Mouse (Mus musculus): ENCODE results near the gene Rbpj. TPM values are rescaled to one million over a fixed set of nuclear protein-coding genes. Genes with fewer than 3 reads are reported as not detected.

The Rbpj gene
- polyA plus RNA-seq, 1 experiment from 2014 or later = 48.7 TPM

GRCm38 (mm10) chr5:53496846-53497549 lies 31.0 kb downstream of the Rbpj start:
- H3K4me2 ChIP-seq = no peak overlapping the region
- no peaks in the 10 kb centered on the region for H3K27me3 ChIP-seq
- 85% methylated on average over 9 of the region's 9 CpGs for WGBS
- H3K4me1 ChIP-seq = peaks cover 17% of the 10 kb centered on the region; the same call in 1 of the 2 replicates
- ATAC-seq = no peak
- H3K27ac ChIP-seq = no peak overlapping the region
- no peak overlapping the region for H3K4me3 ChIP-seq
- H3K9ac ChIP-seq = no peak overlapping the region
- H3K9me3 ChIP-seq (replicated peaks) = no peaks in the 10 kb centered on the region
- H3K36me3 ChIP-seq (ENCODE audit: poor library complexity, severe bottlenecking) = no peaks in the 10 kb centered on the region

DNA sequence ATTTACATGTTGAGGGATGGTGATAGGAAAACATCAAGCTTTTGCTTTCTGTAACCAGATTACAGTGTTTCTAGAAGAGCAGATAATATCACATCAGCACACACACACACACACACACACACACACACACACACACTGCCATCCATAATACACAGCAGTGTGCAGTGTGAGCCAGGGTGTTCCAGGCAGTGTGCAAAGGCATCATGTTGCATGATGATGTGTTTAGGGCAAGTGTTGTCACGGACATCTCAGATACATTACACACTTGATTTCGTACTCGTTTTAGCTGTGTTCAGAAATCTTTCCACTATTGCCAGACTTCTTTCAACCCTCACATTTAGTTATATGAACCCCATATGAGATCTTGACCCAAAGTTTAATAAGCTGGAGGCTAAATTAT lies 33.6 kb downstream of the Rbpj start:
- Histone ChIP-seq H3K4me1 (peaks cover 21% of the 10 kb centered on the region; the same call in 1 of the 2 replicates), H3K4me3 (no peak overlapping the region), H3K36me3 (ENCODE audit: poor library complexity, severe bottlenecking) (no peaks in the 10 kb centered on the region), H3K9ac (no peak overlapping the region), H3K27me3 (no peaks in the 10 kb centered on the region), H3K4me2 (no peak overlapping the region), H3K27ac (no peak overlapping the region), H3K9me3 (replicated peaks) (no peaks in the 10 kb centered on the region)
- WGBS = 88% methylated on average over 3 of the region's 3 CpGs
- no peak for ATAC-seq

DNA sequence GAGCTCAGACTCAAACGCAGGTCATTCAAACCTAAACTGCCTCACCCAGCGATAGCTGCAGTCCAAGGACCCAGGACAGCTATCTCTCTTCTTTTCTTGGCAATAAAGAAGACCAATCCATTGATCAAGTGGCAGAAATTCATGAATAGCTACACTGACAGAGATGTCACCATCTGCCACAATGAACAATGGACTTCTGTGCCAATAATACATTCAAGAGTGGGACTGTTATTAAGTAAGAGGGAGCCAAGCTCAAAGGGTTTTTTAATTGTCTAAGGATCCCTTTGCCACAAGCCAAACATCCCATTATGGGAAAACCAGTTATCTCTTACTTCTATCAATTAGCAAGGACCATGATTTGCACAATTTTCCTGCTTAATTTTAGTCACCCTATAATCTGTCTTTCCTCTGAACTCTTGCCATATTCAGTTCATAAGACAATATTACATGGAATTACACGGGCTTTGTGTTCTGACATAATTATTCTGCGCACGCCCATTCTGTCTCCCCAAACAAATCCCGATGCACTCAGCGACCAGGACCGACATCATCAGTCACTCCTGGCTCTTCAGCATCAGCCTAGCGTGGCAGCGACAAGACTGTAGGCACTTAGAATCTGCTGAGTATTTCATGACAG lies 34.7 kb downstream of the Rbpj start:
- no peaks in the 10 kb centered on the region for H3K36me3 ChIP-seq (ENCODE audit: poor library complexity, severe bottlenecking)
- ATAC-seq = peak; percentile 68; the same call in 1 of the 2 replicates
- no peaks in the 10 kb centered on the region for H3K9me3 ChIP-seq (replicated peaks)
- 52% methylated on average over 10 of the region's 10 CpGs for WGBS
- no peak overlapping the region; the same call in 1 of the 2 replicates for H3K27ac ChIP-seq
- no peak overlapping the region for H3K9ac ChIP-seq
- no peaks in the 10 kb centered on the region for H3K27me3 ChIP-seq
- peaks cover 21% of the 10 kb centered on the region; the same call in 1 of the 2 replicates for H3K4me1 ChIP-seq
- no peak overlapping the region for H3K4me2 ChIP-seq
- H3K4me3 ChIP-seq = no peak overlapping the region

DNA sequence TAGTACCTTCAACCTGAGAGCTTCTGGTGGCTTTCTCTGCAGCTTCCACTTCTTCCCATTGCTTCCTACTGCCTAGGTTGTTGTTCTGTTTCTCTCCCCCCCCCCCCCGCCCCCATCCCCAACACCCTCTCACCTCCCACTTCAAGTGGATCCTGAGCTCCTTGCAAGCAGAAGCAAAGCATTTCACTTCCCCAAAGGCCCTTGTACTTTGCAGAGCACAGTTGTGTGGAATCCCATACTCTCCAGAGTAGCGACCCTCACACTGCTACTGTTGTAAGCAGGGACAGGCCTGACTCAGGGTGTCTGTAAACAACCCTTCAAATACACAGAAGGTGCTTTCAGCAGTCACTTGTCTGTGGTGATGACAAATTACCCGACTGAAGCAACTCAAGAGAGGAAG lies 37.3 kb downstream of the Rbpj start:
- WGBS = 64% methylated on average over 3 of the region's 3 CpGs
- ATAC-seq = no peak
- Histone ChIP-seq H3K9me3 (replicated peaks) (no peaks in the 10 kb centered on the region), H3K27ac (no peak overlapping the region), H3K36me3 (ENCODE audit: poor library complexity, severe bottlenecking) (no peaks in the 10 kb centered on the region), H3K27me3 (no peaks in the 10 kb centered on the region), H3K9ac (no peak overlapping the region), H3K4me3 (no peak overlapping the region), H3K4me1 (peaks cover 21% of the 10 kb centered on the region; the same call in 1 of the 2 replicates), H3K4me2 (no peak overlapping the region)

- H3K4me3 ChIP-seq = no peak overlapping the region
- no peak overlapping the region for H3K27ac ChIP-seq
- WGBS = 72% methylated on average over 6 of the region's 6 CpGs
- ATAC-seq = no peak
- no peaks in the 10 kb centered on the region for H3K9me3 ChIP-seq (replicated peaks)
- H3K4me1 ChIP-seq = peaks cover 12% of the 10 kb centered on the region; the same call in 1 of the 2 replicates
- H3K9ac ChIP-seq = no peak overlapping the region
- no peak overlapping the region for H3K4me2 ChIP-seq
- no peaks in the 10 kb centered on the region for H3K36me3 ChIP-seq (ENCODE audit: poor library complexity, severe bottlenecking)
- H3K27me3 ChIP-seq = no peaks in the 10 kb centered on the region
Observed at GRCm38 (mm10) chr5:53505751-53506150, 39.8 kb downstream of the Rbpj start.

DNA sequence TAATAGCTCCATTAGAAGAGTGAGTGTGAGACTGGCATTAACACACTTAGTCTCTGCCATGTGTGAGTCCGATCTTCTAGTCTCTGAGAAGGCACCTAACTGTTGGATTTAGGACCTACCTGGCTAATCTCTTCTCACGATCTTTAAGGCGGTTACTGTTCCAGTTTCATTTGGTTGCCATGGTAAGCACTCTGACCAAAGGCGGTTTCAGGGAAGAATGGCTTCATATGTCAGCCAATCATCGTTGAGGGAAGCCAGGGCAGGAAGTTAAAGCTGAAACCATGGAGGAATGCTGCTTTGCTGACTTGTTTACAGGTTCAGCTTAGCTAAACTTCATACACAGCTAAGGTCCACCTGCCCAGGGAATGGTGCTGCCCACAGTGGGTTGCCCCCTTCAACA lies 41.4 kb downstream of the Rbpj start:
- WGBS = 88% methylated on average over 5 of the region's 5 CpGs
- no peaks in the 10 kb centered on the region for H3K4me1 ChIP-seq
- H3K27me3 ChIP-seq = no peaks in the 10 kb centered on the region
- H3K27ac ChIP-seq = no peak overlapping the region
- no peak overlapping the region for H3K4me2 ChIP-seq
- no peaks in the 10 kb centered on the region for H3K9me3 ChIP-seq (replicated peaks)
- no peak for ATAC-seq
- no peak overlapping the region for H3K4me3 ChIP-seq
- no peak overlapping the region for H3K9ac ChIP-seq
- H3K36me3 ChIP-seq (ENCODE audit: poor library complexity, severe bottlenecking) = no peaks in the 10 kb centered on the region

DNA sequence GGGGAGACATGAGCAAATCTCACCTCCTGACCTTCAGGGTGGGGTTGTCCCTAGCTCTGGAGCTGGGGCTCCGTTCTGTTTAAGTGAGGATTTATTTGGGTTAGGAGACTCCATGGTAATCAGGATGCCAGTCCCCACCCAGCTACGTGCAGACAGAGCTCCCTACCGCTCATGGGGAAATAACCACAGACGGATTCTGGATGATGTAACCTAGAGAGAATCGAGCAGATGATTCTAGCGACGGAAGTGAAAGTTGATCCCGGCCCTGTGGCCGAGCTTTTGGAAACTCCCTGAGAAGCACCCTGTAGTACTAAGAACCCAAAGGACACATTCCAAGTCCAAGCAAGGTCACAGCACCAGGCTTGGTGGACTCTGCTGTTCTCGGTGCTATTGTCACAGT lies 43.5 kb downstream of the Rbpj start:
- 87% methylated on average over 10 of the region's 10 CpGs for WGBS
- Histone ChIP-seq H3K4me2 (no peak overlapping the region), H3K27me3 (no peaks in the 10 kb centered on the region), H3K9ac (no peak overlapping the region), H3K36me3 (ENCODE audit: poor library complexity, severe bottlenecking) (no peaks in the 10 kb centered on the region), H3K4me1 (no peaks in the 10 kb centered on the region), H3K9me3 (replicated peaks) (no peaks in the 10 kb centered on the region), H3K4me3 (no peak overlapping the region), H3K27ac (no peak overlapping the region)
- no peak for ATAC-seq

DNA sequence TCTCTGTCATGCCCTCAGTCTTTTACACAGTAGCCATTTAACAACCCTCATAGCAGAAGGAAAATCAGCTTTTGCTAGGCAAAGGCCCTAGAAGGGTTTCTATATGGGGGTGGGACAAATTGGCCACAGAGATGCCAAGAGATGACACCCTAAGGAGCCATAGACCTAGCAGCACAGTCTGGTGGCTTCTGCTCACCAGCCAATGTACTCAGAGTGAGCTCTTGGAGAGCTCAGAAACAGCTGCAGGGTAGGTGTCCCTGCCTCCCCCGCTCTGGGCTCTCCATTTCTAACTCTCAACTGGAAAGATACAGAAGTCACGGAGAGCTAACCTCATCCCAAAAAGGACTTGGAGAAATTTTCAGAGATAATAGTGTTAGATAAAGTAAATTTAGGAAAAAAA lies 44.0 kb downstream of the Rbpj start:
- no peaks in the 10 kb centered on the region for H3K36me3 ChIP-seq (ENCODE audit: poor library complexity, severe bottlenecking)
- no peak for ATAC-seq
- H3K9ac ChIP-seq = no peak overlapping the region
- no peak overlapping the region for H3K27ac ChIP-seq
- WGBS = 92% methylated on average over 2 of the region's 2 CpGs
- no peaks in the 10 kb centered on the region for H3K9me3 ChIP-seq (replicated peaks)
- H3K27me3 ChIP-seq = no peaks in the 10 kb centered on the region
- no peak overlapping the region for H3K4me2 ChIP-seq
- H3K4me3 ChIP-seq = no peak overlapping the region
- H3K4me1 ChIP-seq = no peaks in the 10 kb centered on the region

DNA sequence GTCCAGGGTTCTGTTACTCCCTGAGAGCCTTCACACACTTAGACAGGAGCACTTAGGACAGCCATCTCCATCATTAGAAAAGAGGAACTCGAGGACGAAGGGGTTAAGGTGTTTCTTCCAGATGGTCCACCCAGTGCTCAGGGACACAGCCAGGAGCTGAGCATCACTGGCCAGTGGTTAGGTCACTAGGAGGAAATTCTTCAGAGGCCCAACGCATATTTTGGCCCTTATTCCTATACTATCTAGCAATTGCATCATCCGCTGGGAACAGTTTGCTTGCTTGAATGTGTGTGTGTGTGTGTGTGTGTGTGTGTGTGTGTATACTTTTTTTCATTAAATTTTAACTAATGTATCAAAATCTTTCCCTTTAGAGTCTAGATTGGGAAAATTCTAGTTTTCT lies 45.5 kb downstream of the Rbpj start:
- Histone ChIP-seq H3K36me3 (ENCODE audit: poor library complexity, severe bottlenecking) (no peaks in the 10 kb centered on the region), H3K27ac (no peak overlapping the region), H3K27me3 (no peaks in the 10 kb centered on the region), H3K4me1 (no peaks in the 10 kb centered on the region), H3K4me3 (no peak overlapping the region), H3K4me2 (no peak overlapping the region), H3K9me3 (replicated peaks) (no peaks in the 10 kb centered on the region; the same call in 1 of the 2 replicates), H3K9ac (no peak overlapping the region)
- 95% methylated on average over 4 of the region's 4 CpGs for WGBS
- no peak for ATAC-seq

- Histone ChIP-seq H3K4me1 (peaks cover 6% of the 10 kb centered on the region), H3K9me3 (replicated peaks) (no peaks in the 10 kb centered on the region; the same call in 1 of the 2 replicates), H3K4me2 (no peak overlapping the region), H3K4me3 (no peak overlapping the region), H3K9ac (no peak overlapping the region), H3K27me3 (no peaks in the 10 kb centered on the region), H3K27ac (no peak overlapping the region), H3K36me3 (ENCODE audit: poor library complexity, severe bottlenecking) (no peaks in the 10 kb centered on the region)
- ATAC-seq = peak; percentile 36; the same call in 1 of the 2 replicates
- 74% methylated on average over 4 of the region's 4 CpGs for WGBS
Observed at GRCm38 (mm10) chr5:53514959-53515612, 49.1 kb downstream of the Rbpj start.

DNA sequence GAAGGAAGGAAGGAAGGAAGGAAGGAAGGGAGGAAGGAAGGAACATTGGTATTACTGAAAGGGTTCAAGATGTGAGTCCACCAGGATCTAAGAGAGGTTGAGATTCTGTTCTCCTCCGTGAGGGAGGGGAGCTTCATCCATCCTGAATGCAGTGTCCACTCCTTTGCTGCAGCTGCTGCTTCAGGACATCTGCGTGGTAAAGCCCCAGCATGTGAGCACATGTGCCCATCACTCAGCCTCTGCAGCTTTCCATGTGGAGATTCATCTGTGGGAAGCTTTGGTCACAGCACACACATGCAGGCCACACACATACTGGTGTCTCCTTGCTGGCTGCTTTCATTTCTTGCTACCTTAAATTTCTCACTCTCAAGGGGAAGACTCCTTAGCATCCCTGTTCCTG lies 50.5 kb downstream of the Rbpj start:
- Histone ChIP-seq H3K36me3 (ENCODE audit: poor library complexity, severe bottlenecking) (no peaks in the 10 kb centered on the region), H3K4me3 (no peak overlapping the region), H3K4me1 (peaks cover 6% of the 10 kb centered on the region), H3K4me2 (no peak overlapping the region), H3K9ac (no peak overlapping the region), H3K27ac (no peak overlapping the region), H3K27me3 (no peaks in the 10 kb centered on the region), H3K9me3 (replicated peaks) (no peaks in the 10 kb centered on the region; the same call in 1 of the 2 replicates)
- ATAC-seq = no peak
- 95% methylated on average over 2 of the region's 2 CpGs for WGBS

DNA sequence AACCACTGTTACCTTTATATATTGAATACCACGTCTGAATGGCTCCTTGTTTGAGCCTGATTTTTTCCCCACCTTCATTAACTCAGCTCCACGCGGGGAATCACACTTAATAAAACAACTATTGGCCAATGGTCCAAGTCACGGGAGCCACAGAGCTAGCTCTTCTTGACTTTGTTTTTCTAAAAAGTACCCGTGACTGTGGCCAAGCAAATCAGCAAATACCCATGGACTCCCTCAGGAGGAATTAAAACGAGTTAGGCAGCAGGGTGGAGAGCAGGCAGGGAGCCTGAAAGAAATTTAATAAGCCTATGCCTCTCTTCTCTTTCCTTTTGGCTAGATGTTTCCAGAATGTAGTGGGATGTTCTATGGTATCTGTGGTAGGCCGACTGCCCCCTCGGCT lies 51.9 kb downstream of the Rbpj start:
- no peaks in the 10 kb centered on the region for H3K36me3 ChIP-seq (ENCODE audit: poor library complexity, severe bottlenecking)
- H3K4me1 ChIP-seq = peaks cover 11% of the 10 kb centered on the region
- no peaks in the 10 kb centered on the region for H3K27me3 ChIP-seq
- no peak overlapping the region for H3K9ac ChIP-seq
- no peak overlapping the region for H3K4me2 ChIP-seq
- no peak overlapping the region for H3K27ac ChIP-seq
- no peak overlapping the region for H3K4me3 ChIP-seq
- H3K9me3 ChIP-seq (replicated peaks) = no peaks in the 10 kb centered on the region; the same call in 1 of the 2 replicates
- 83% methylated on average over 8 of the region's 8 CpGs for WGBS
- no peak for ATAC-seq
